Mouse (Mus musculus) heart, adult 8-10 months (tissue): ENCODE measurements at regions not wholly inside any gene's neighbourhood (a gene's known extent, or its start where the extent isn't known, plus 50 kb on each side); places are given as distances from the start of the nearest gene placed in this dataset.

Experiments used
- DNase-seq: peaks from one replicate; pipeline ENCODE4 v3.0.0; 2022; ENCODE audit warnings: low spot score

DNA sequence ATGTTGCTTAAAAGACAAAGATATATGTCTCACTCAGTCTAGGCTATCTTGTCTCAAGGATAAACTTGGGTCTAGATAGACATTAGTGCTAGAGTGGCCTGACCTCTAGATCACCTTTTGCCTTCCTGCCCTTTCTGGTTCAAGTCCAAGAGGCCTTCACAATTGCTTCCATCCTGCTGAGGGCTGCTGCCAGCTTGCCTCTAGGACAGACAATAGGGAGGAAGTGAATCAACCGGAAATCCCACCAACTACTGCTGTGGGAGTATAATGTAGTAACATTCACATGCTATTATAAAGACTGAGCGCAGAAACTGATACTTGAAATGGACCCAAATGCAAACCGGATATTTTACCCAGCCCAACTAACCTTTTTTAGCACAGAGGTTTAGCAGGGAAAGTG is 239.4 kb upstream of the Epha4 start:
- peak; percentile 68 for DNase-seq

DNA sequence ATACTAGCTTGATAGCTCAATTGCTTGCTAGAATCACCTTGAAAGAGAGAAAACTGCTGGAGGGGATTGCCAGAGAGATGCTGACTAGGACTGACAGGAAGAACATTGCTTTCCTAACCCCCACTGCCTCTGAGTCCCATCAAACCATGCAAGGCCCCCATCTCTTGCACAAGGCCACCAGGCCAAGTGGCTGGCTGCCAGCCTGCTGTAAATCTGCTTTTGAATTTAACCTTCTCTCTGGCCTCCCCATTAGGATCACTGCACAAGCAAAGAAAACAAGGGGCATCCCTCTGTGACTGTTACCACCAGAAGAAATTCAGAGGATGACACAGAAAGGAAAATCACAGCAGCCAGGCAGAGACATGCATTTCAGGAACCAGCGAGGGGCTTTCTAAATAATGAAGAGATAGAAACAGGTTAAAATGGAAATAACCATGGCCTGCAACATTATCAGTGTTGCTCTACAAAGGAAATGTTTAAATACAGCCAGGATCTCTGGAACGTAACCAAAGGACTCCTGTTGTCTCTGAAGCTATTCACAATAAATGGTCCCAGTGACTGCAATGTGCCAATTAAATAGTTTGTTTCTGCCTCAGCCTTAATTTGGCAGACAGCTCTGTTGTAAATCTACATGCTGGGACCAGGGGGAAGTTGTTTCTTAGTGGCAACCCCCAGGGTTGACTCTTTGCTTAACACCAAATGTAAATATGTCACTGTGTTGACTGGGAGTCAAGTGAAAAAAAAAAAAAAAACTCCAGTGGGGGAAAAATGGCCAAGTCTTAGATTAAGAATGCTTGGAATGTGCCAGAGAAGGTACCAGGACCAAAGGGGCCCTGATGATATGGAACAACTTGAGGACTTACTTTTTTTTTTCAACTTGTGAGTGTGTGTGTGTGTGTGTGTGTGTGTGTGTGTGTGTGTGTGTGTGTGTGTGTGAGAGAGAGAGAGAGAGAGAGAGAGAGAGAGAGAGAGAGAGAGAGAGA is 233.9 kb upstream of the Epha4 start:
- DNase-seq = no peak

- DNase-seq = no peak
Observed at GRCm38 (mm10) chr1:77732099-77732498, 217.2 kb upstream of the Epha4 start.

DNA sequence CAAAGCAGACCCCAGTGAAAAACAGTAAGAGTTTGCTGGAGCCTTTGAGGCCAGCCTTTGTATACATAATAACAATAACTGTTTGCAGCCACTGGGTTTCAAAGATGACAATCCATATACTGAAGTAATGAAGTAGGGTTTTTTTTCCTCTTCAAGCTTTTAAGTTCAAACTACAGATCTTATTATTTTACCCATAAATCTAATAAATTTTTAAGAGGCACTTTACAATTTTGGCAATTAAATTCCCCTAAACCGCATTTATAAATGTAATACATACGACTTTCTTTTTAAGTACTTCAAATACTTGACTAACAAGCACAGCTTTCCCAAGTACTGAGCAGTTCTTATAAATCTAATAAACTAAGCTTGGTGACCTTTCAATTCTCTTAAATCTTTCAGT is 212.7 kb upstream of the Epha4 start:
- DNase-seq = no peak

DNA sequence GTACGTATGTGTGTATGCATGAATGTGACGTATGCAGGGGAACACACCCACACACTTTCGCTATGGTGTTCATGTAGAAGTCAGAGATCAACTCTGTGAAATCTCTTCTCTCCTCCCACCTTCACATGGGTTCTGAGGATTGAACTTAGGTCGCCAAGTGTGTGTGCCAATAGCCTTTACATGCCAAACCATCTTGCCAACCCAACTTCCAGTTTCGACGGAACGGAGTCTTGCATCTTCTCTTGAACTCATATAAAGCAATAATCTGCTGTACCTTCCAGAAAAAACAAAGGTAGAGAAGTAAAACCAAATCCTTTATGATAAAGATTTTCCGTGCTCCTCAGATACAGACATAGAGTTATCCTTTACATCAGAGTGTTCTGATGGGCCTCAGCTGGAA is 208.4 kb upstream of the Epha4 start:
- no peak for DNase-seq

DNA sequence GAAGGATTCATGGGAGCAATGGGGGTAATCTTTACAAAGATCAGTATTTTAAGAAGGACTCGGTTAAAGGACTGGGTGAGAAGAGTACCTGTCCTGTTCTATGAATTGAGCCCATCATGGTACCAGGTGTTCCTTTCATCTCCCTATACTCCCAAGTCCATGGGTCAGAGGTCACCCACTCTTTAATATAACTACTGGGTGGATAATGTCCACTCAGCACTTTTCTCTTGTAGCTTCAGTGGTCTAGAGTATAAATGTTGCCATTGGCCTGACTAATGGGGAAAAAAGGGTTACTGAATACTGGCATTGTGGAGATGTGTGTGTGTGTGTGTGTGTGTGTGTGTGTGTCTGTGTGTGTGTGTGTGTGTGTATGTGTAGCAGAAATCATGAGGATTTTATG is 206.0 kb upstream of the Epha4 start:
- no peak for DNase-seq

GRCm38 (mm10) chr1:77713001-77713400 is 198.1 kb upstream of the Epha4 start:
- no peak for DNase-seq

DNA sequence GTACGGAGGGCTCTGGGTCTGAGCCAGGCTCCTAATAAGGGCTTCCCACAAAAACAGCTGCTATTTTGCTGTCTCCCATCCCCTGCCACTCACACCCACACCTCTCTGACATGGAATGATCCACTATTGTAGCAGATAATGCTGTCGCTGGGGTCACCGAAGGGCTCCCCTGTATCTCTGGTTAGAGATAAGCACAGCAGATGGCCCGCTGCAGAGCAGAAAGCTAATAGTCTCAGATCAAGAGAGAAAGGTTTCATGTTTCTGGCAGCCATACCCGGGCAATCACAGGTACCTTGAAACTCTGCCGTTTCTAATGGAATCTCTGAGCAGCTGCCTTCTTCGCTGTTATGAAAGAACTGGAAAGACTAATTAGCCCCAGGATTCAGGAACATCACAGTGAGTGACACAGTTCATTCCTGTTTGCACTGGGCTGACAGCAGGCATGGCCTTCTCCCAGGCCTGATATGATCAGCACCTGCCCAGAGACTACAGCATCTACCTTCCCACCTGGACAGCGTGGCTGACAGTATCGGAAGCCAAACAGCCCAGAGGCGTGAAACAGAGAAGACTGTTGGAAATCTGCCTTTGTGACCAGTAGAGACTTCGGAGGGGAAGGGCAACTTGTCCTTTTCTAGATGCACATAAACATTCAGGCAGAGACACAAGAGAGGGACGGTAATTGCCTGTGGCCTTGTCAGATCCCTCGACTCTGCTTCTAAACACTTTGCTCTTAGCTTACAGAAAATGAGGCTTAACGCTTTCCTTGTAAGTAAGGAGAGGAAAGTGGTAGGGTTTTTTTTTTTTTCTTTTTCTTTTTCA is 193.5 kb upstream of the Epha4 start:
- DNase-seq = no peak

- DNase-seq = no peak
Observed at GRCm38 (mm10) chr1:77695228-77696018, 180.5 kb upstream of the Epha4 start.

GRCm38 (mm10) chr1:77663345-77663744 is 148.5 kb upstream of the Epha4 start:
- DNase-seq = no peak

DNA sequence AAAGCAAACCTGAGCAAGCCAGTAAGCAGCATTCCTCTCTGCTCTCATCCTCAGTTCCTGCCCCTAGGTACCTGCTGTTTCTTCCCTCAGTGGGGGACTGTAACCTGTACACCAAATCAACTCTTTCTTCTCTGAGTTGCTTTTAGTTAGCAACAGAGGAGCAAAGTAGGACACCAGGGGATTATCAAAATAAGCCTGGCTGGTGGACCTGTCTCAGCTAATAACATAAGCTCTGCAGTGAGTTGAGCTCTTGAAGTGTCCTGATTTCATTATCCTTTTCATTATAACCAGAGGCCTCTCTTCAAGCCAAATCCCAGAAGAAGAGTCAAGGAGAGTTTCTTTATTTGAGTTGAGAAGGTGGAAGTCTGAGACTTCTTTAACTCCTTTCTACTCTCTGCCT is 145.5 kb upstream of the Epha4 start:
- no peak for DNase-seq

DNA sequence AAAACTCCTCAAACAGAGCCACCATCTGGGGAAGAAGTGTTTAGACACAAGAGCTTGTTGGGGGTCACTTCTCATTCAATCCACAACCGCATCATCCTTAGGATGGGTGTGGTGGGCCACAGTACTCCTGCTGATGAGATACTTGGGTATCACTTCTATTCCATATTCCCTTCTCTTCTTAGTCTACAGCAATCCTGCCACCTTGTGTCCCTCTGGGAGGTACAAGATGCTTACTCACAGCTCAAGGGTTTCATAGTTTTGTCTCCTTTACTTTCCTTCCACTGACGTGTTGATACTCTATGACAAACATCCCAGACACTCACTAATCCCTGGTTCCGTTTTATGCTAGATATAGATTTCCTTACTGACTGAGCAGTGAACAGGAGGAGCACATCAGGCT is 122.1 kb upstream of the Epha4 start:
- DNase-seq = no peak

DNA sequence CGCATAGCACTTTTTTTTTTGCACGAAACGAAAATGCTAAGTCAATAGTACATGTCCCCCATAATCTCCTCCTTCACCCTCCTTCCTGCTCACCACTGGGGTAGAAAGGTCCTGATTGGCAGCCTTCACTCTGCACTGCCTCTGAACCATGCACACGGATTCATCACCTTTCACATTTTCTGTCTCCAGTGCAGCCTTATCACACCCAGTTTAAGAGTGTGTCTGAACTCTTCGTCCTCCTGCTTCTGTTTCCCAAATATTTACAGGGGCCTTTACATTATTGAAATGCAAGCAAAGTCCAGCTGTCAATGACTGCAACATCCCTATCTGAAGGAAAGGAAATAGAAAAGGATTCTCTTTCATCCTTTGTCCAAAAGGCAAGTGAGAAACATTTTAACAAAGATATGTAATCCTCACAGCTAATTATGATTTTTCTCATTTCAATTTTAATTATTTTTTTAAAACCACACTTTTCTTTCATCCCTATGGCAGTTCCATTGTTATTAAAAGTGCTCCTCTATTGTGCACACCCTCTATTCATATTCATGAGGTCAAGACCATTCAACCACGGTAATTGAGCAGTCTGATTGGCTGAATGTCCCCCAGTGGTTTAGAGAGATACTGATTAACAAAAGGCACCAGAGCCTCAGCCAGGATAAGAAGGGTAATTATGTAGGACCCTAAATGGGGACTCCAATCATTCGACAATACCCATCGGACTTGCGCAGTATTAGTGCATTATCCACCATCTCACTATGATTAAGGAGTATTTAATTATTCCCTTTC is 114.8 kb upstream of the Epha4 start:
- DNase-seq = no peak

DNA sequence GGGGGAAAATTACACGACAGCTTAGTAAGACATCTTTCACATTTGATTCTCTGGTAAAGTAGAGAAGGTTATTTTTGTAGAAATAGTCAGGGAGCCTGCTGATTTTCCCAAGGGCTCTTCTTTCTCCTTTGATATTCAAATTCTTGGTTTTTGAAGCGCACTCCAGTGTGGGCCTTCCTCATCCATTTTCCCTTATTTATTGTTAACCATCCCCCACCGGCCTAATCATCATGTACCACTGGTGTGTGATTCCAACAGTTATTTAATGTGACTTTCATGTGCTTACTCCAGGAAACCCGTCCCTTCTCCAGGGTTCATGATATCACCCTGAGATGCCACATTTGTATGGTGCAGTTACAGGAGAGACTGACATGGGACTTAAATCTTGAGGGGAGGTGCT is 114.0 kb upstream of the Epha4 start:
- DNase-seq = no peak

GRCm38 (mm10) chr1:77617490-77617889 is 102.6 kb upstream of the Epha4 start:
- no peak for DNase-seq

GRCm38 (mm10) chr1:77600509-77600908 is 85.6 kb upstream of the Epha4 start:
- no peak for DNase-seq

DNA sequence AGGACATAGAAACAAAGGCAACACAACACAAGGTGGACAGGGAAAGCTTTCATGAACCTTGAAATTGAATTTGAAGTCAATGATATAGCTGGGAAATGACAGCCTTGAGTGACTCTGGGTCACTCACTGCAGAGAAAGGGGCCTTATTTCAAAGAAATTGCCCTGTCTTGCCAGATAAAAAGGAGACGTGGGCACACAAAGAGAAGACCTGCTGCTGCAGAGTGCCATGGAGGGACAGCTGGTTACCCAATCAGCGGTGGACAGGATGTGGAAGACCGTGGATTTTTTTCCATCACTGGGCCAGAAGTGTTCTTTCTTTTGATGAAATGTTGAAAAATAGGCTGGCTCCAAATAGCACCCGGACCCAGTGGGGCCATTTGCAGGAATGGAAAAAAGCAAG is 77.8 kb upstream of the Epha4 start:
- DNase-seq = no peak

- DNase-seq = no peak
Observed at GRCm38 (mm10) chr1:77592248-77592647, 77.4 kb upstream of the Epha4 start.

DNA sequence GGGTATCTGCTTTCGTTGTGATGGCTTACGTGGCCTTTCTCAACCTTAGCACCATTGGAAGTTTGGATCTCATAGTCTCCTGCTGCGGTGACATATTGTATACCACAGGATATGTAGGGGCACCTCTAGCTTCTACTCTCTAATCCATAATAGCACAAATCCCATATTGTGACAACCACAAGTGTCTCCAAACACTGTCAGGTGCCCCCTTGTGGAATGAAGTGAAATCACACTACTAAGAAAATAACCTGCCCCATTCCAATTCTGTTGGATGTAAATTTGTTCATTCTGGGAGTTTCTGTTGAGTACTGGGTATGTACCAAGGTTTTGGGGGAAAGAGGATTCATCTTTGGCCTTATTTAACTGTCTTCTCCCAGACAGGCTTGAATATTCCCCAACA is 74.5 kb upstream of the Epha4 start:
- DNase-seq = no peak

GRCm38 (mm10) chr1:77585520-77585919 is 70.6 kb upstream of the Epha4 start:
- DNase-seq = no peak

DNA sequence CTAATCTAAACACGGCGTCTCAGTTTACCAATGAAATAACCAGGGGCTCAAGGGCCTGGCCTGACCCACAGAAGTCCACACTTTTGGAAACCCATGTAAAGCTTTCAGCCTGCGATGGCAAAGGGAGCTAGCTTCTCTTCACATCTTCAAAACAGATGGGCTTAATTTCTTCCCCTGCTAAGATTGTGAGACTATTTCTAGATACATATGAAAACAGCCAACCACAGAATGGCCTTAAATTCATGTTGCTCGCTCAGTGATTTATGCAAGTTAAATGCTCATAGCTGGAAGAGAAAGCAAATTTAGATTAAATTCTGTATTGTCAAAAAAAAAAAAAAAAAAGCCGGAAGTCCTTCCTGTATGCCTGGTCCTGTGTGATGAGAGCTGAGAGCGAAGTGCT is 53.2 kb upstream of the Epha4 start:
- DNase-seq = no peak
